Mouse (Mus musculus) lung, postnatal 10 days (tissue): ENCODE measurements around the gene Top3a.
"Not testable (repeated sequence)": the region's sequence is repeated elsewhere in the genome, so short reads cannot be mapped to it uniquely, and the experiment has no call there.

Experiments
- DNase-seq: peaks from one replicate; pipeline ENCODE4 v3.0.0; 2021

Gene Top3a

GRCm38 (mm10) chr11:60776829-60777740, at the start of gene Top3a, which contains the start of gene Smcr8:
Top3a (minus strand) TSS chr11:60777365.
Smcr8 (plus strand) TSS chr11:60777524.
- peak; percentile 92 for DNase-seq

- no peak for DNase-seq
Measured at GRCm38 (mm10) chr11:60826700-60827099, 49.5 kb upstream of the Top3a start.

GRCm38 (mm10) chr11:60825191-60825590, 48.0 kb upstream of the Top3a start:
- DNase-seq: peak; percentile 39

GRCm38 (mm10) chr11:60823771-60824170, 46.6 kb upstream of the Top3a start:
- DNase-seq: no peak

GRCm38 (mm10) chr11:60816398-60816797, 39.2 kb upstream of the Top3a start:
- no peak for DNase-seq

DNA sequence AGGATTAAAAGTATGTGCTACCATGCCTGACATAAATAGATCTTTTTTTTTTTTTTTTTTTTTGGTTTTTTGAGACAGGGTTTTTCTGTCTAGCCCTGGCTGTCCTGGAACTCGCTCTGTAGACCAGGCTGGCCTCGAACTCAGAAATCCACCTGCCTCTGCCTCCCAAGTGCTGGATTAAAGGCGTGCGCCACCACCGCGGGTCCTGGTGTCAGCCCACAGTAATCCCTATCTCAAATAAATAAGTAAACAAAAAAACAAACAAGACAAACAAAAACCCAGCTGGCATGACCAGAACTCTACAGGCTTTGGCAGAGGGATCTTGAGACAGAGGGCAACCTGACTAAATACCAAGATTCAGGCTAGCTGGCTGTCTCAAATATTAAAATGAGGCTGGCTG, 34.5 kb upstream of the Top3a start, which contains the start of gene Shmt1:
Gene Shmt1, minus strand, starts transcription at position 101 of the 400 bp plus-strand sequence.
- DNase-seq: not testable (repeated sequence)

- DNase-seq: peak; percentile 97
Measured at GRCm38 (mm10) chr11:60811054-60811460, 33.9 kb upstream of the Top3a start.

DNA sequence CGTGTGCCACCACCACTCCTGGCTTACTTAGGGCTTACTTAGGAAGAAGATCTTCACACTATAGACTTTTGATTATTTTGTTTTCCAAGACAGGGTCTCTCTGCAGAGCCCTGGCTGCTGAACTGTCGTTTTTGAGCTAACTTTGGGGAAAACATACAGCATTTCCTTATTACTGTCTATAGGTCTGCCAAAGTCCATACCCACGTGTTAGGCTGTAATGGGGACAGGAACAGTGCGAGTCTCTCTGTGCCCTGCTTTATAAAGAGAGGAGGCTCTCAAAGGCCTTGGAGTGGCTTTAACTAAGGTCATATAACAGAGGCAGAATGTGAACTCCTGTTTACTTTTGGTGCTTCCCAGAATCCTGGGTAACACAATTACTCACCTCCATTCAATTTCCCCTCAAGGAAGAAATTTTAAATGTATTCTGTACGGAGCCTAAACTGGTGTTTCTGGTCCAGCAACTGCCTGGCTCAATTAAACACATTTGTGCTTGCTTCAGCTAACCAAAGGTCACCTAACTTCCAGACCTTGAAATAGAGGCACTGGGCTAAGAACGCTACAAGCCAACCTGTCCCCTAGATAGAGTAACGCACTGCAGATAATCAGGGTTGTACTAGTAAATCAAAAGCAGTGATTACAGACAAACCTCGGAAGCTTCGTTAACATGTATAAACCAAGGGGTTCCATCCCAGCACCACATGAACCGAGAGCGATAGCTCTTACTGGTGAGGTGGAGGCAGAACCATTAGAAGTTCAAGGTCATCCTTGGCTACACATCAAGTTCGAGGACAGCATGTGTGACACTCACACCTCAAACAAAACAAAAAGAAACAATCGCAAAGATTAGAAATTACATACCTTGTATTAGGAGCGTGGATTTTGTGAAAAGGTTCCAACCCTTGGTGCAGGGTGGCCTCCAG, 33.1 kb upstream of the Top3a start:
- DNase-seq: no peak

DNA sequence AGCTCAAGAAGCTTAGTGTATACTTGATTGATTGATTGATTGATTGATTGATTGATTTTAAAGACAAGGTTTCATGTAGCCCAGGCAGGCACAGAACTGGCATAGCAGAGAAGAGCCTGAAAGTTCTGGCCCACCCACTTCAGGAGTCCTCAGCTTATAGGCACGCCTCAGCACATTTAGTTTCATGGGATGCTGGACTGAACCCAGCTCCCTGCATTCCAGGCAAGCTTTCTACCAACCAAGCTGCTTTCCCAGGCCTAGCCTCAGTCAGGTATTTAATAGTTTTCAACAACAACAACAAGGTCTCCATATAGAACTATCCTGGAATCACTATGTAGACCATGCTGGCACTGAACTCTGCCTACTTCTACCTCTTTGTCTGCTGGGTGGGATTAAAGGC, 32.4 kb upstream of the Top3a start:
- no peak for DNase-seq

DNA sequence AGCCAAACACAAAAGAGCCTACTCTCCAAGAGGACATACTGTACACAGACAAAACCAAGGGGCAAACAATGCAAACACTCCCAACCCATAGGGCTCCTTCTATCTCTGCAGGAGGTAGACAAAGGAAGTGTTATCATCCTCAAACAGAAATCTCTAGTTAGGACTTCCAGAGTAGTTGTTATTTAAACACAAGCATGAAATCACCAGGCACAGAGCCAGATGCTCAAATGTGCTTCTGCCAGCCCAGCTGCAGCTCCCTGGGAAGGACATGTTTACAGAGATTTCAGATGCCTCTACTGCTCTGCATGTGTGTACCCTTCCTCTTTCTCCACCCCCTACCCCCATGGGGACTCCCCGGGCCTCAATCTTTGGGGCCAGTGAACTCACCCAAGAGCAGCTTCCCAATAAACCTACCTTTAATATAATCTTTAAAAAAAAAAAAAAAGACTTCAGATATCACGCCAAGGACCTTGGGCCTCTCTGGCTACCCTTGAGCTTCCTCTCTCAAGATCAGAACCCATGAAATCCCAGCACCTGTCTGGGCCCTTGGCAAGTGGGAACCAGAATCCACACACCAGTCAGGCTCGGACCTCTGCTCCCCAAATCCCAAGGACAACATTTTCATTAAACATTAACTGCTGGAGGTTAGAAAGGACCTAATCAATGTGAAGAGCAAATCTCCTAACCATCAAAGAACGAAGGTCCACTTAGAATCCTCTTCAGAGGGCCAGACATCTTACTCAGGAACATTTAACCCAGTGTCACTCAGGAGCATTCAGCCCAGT, 31.3 kb upstream of the Top3a start:
- DNase-seq: peak; percentile 80

GRCm38 (mm10) chr11:60800892-60801291, 23.7 kb upstream of the Top3a start:
- DNase-seq: no peak

DNA sequence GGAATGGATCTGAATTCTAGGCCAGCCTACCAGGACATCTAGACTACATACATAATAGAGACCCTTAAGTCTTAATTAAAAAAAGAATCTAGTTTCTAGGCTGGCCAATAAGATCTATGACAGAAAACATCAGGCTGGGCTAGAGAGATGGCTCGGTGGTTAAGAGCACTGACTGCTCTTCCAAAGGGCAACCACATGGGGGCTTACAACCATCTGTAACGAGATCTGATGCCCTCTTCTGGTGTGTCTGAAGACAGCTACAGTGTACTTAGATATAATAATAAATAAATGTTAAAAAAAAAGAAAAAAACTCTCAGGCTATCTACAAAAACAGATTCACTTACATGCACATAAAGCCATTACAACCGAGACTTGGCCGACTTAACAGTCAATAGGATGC, 22.8 kb upstream of the Top3a start:
- DNase-seq: no peak

DNA sequence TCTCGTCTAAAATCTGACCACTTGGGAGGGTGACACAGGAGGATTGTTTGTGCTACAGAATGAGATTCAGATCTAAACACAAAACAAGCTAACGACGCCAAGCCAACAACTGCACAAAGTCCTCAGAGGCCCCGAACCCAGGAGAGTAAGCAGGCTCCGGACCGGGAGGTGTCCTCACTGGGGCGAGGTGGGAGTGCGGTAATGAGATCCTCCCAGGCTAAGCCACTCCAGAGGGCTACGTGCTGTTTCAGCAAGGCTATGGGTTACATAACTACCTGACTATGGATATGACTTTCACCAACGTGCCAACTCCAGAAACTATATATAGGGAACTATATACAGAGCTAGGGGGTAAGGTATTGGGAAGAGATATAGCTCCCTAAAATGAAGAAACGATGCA, 19.2 kb upstream of the Top3a start:
- DNase-seq: no peak

- no peak for DNase-seq
Measured at GRCm38 (mm10) chr11:60790472-60790871, 13.3 kb upstream of the Top3a start.

DNA sequence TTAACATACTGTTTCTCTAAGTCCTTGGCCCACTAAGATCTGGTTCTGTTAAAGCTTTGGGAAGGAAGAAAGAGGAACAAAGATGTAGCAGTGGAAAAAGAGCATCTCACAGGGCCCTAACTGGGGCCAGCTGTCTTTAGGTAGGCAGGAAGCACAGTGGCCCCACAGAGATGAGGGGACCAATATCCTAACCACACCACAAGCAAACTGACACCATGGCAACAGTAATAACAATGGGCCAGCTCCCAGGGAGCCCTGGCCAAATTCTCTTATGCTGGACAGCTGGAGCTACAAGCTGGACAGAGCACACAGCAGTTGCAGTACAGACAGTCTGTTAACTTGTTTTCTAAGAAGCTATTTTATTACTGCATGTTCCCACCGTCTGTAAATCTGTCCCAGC, 10.4 kb upstream of the Top3a start:
- no peak for DNase-seq

GRCm38 (mm10) chr11:60784179-60784922, 7.2 kb upstream of the Top3a start:
- DNase-seq: no peak

- DNase-seq: no peak
Measured at GRCm38 (mm10) chr11:60779673-60780189, 2.6 kb upstream of the Top3a start.

DNA sequence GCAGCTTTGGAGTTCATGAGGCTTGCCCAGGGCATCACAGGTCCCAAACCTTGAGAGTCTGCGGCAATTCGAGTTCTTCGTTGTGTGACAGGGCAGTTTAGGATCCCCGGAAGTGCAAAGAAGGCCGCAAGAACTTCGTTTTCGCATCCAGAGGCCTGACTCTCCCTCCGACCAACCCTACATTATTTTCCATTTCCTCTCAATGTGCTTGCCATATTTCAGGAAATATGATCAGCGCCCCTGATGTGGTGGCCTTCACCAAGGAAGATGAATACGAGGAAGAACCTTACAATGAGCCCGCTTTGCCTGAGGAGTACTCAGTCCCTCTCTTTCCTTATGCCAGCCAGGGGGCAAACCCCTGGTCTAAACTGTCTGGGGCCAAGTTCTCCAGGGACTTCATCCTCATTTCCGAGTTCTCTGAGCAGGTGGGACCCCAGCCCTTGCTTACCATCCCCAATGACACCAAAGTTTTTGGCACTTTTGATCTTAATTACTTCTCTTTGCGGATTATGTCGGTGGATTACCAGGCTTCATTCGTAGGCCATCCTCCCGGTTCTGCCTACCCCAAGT, 721 bp upstream of the Top3a start:
- DNase-seq: no peak

DNA sequence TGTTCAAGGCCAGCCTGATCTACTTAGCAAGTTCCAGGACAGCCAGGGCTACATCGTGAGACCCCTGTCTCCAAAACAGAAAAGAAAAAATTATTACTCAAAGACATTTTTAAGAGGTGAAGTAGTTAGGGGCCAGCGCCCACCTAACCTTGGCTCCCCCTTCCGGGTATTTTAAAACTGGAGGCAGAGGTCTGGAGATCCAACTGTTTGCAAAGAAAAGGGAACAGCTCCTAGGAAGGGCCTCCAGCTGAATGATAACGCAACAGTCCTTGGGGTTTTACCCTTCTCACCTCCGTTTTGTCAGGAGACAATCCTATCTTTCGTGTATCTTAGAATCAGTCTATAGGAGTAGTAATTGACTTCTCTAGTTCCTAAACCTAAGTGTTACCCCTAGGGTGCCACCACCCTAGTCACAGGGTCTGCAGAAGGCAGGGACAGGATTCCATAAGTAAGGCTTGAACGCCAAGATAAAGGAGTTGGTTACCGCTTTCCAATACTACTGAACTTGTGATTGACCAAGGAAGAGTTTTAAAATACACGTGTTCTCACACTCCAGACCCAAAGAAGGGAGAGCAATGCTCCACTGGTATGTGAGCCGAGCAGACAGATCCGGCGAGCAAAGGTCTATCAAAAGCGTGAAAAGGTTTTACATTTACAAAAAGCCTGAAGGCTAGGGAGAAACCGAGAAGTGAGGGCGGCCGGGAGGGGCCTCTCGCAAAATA, 897 bp downstream of the Top3a start:
- DNase-seq: no peak

- DNase-seq: no peak
Measured at GRCm38 (mm10) chr11:60775578-60775977, 1.6 kb downstream of the Top3a start.

GRCm38 (mm10) chr11:60774841-60775240, 2.3 kb downstream of the Top3a start:
- DNase-seq: no peak
